ENCODE assay signal across 8 mouse cellular contexts in the genomic region with DNA sequence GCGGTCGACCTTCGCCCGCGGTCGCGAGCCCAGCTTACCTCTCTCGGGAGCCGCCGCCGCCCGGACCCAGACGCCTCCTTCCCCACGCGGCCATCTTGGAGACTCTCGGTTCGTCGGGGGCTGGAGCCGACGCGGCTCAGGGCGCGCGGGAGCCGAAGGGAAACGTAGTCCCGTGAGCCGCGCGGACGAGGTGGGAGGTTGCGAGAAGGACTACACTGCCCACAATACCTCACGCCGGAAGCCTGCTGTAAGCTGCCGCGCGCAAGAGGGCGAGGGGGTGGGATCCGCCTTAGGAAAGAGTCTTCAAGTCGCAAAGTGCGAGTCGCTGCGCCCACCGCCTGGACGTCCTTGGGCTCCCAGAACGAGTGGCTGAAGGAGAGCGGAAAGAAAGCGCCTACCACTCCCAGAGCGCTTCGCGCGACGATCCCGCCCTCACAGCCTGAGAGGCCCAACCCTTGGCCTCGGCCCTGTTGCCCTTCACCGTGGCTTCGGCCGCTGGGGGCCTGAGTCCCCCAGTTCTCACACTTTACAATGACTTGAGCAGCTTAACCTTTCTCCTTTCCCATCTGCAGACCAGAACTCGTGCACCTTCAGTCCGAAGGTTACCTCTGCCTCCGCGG. TPM values are rescaled to one million over a fixed set of nuclear protein-coding genes. Genes with fewer than 3 reads are reported as not detected.
DNase-seq lines count a peak whose midpoint lies in the region; ATAC-seq and TF ChIP-seq lines count a peak whose summit lies in the region.

Gene Tmem11, minus strand, starts transcription at position 598 of the 620 bp plus-strand sequence.

- peaks cover 55% of the 10 kb centered on the region for H3K79me2 ChIP-seq in CH12.LX (replicated peaks; ENCODE audit: control insufficient read depth, extremely low read depth, insufficient read depth, poor library complexity, severe bottlenecking)

- no peak; a peak in 1 of 4 replicates for TF ChIP-seq CTCF in CH12.LX (conservative IDR thresholded peaks at IDR 0.05 in 1 of 2, IDR thresholded peaks at IDR 0.05 in 1 of 2; ENCODE audit: low read depth in 2 of 2, low read length in 2 of 2)

- H3K4me2 ChIP-seq in CH12.LX (ENCODE audit: insufficient read depth, low read depth, poor library complexity, severe bottlenecking), result peak within 1 kb of the TSS; percentile 86
- H3K4me2 ChIP-seq in forebrain, embryonic 11.5 days (ENCODE audit: low read depth, low read length, severe bottlenecking), result peak within 1 kb of the TSS; percentile 84
- peak within 1 kb of the TSS; percentile 83 for H3K4me2 ChIP-seq in heart, embryonic 16.5 days (ENCODE audit: low read depth, low read length)
- peak within 1 kb of the TSS; percentile 87 for H3K4me2 ChIP-seq in liver, embryonic 15.5 days
- peak within 1 kb of the TSS; percentile 70 for H3K4me2 ChIP-seq in neural tube, embryonic 12.5 days (replicated peaks)

- TF ChIP-seq EP300 in CH12.LX (IDR thresholded peaks at IDR 0.05; ENCODE audit: low read length), result no peak

- H3K36me3 ChIP-seq in CH12.LX (replicated peaks in 1 of 2; ENCODE audit: control insufficient read depth in 1 of 2, insufficient read depth in 1 of 2, low read length in 1 of 2), result peaks cover 15 to 57% of the 10 kb centered on the region in 2 experiments
- no peaks in the 10 kb centered on the region for H3K36me3 ChIP-seq in forebrain, embryonic 11.5 days (ENCODE audit: control insufficient read depth, insufficient read depth, low read length)
- H3K36me3 ChIP-seq in heart, embryonic 16.5 days (ENCODE audit: control insufficient read depth, insufficient read depth), result no peaks in the 10 kb centered on the region
- H3K36me3 ChIP-seq in liver, embryonic 15.5 days (replicated peaks), result 0 out of 2 replicates have a peak, but pooled peaks cover 3% of the 10 kb centered on the region
- no peaks in the 10 kb centered on the region; the same call in 1 of the 2 replicates for H3K36me3 ChIP-seq in neural tube, embryonic 12.5 days

- dilution Hi-C loops in CH12.LX (cut with MboI; ENCODE audit: extremely low pct_ligation_motif_present, extremely low pct_unique_long_range_greater_than_20kb, low sequenced_read_pairs), result no loop called here

- peak within 1 kb of the TSS; percentile 78 for H3K27ac ChIP-seq in CH12.LX (ENCODE audit: insufficient read depth, low read depth)
- peak within 1 kb of the TSS; percentile 93 for H3K27ac ChIP-seq in forebrain, embryonic 11.5 days (ENCODE audit: low read depth, low read length)
- peak within 1 kb of the TSS; percentile 99 for H3K27ac ChIP-seq in heart, embryonic 16.5 days (ENCODE audit: low read length)
- peak within 1 kb of the TSS; percentile 90 for H3K27ac ChIP-seq in liver, embryonic 15.5 days (replicated peaks)
- H3K27ac ChIP-seq in neural tube, embryonic 12.5 days, result peak within 1 kb of the TSS; percentile 68

- H3K9ac ChIP-seq in CH12.LX (ENCODE audit: insufficient read depth, low read depth), result peak within 1 kb of the TSS; percentile 92
- peak within 1 kb of the TSS; percentile 92 for H3K9ac ChIP-seq in forebrain, embryonic 11.5 days (ENCODE audit: low read length)
- H3K9ac ChIP-seq in heart, embryonic 16.5 days (ENCODE audit: low read length), result peak within 1 kb of the TSS; percentile 97
- H3K9ac ChIP-seq in liver, embryonic 15.5 days, result peak within 1 kb of the TSS; percentile 92
- H3K9ac ChIP-seq in neural tube, embryonic 12.5 days, result peak within 1 kb of the TSS; percentile 93

- H3K4me1 ChIP-seq in CH12.LX (ENCODE audit: control insufficient read depth in 1 of 2, insufficient read depth in 2 of 2), result peaks cover 25 to 52% of the 10 kb centered on the region in 2 experiments
- peaks cover 10% of the 10 kb centered on the region; the same call in 1 of the 2 replicates for H3K4me1 ChIP-seq in forebrain, embryonic 11.5 days (replicated peaks; ENCODE audit: control insufficient read depth, insufficient read depth, low read length)
- peaks cover 45% of the 10 kb centered on the region for H3K4me1 ChIP-seq in heart, embryonic 16.5 days (ENCODE audit: control insufficient read depth, insufficient read depth, low read length)
- peaks cover 59% of the 10 kb centered on the region for H3K4me1 ChIP-seq in liver, embryonic 15.5 days (replicated peaks)
- peaks cover 28% of the 10 kb centered on the region for H3K4me1 ChIP-seq in neural tube, embryonic 12.5 days

- WGBS in forebrain, embryonic 11.5 days, result under 1% methylated on average over 61 of the region's 62 CpGs
- under 1% methylated on average over 62 of the region's 62 CpGs for WGBS in heart, embryonic 16.5 days
- WGBS in liver, embryonic 15.5 days (ENCODE audit: insufficient replicate concordance), result under 1% methylated on average over 62 of the region's 62 CpGs
- WGBS in neural tube, embryonic 12.5 days, result under 1% methylated on average over 62 of the region's 62 CpGs

- peak; percentile 99 for ATAC-seq in forebrain, embryonic 11.5 days (replicated peaks; ENCODE audit: low FRiP score)
- ATAC-seq in heart, embryonic 16.5 days (replicated peaks; ENCODE audit: extremely low read depth, insufficient read depth, low FRiP score), result peak; percentile 98
- ATAC-seq in liver, embryonic 15.5 days (ENCODE audit: insufficient read depth), result peak; percentile 99
- ATAC-seq in neural tube, embryonic 12.5 days (ENCODE audit: low FRiP score, low read depth), result peak; percentile 99

- H3K27me3 ChIP-seq in CH12.LX (replicated peaks), result no peaks in the 10 kb centered on the region
- H3K27me3 ChIP-seq in forebrain, embryonic 11.5 days (ENCODE audit: control insufficient read depth, insufficient read depth, low read length), result no peaks in the 10 kb centered on the region
- H3K27me3 ChIP-seq in heart, embryonic 16.5 days (ENCODE audit: control insufficient read depth, insufficient read depth, low read length), result no peaks in the 10 kb centered on the region
- no peaks in the 10 kb centered on the region for H3K27me3 ChIP-seq in liver, embryonic 15.5 days
- H3K27me3 ChIP-seq in neural tube, embryonic 12.5 days (replicated peaks), result no peaks in the 10 kb centered on the region

- peak; percentile 85 for TF ChIP-seq POLR2A in CH12.LX (IDR thresholded peaks at IDR 0.05; ENCODE audit: low read depth, low read length)

- TF ChIP-seq RAD21 in CH12.LX (IDR thresholded peaks at IDR 0.05; ENCODE audit: low read depth, low read length), result no peak

- no peaks in the 10 kb centered on the region for H3K9me3 ChIP-seq in CH12.LX (replicated peaks; ENCODE audit: low read length)
- no peaks in the 10 kb centered on the region for H3K9me3 ChIP-seq in forebrain, embryonic 11.5 days (ENCODE audit: control insufficient read depth, low read length)
- no peaks in the 10 kb centered on the region for H3K9me3 ChIP-seq in heart, embryonic 16.5 days (replicated peaks; ENCODE audit: control insufficient read depth, low read length)
- no peaks in the 10 kb centered on the region for H3K9me3 ChIP-seq in liver, embryonic 15.5 days (replicated peaks)
- no peaks in the 10 kb centered on the region for H3K9me3 ChIP-seq in neural tube, embryonic 12.5 days

- in situ Hi-C loops in CH12.LX (cut with MboI; ENCODE audit: low pct_ligation_motif_present, low pct_unique_long_range_greater_than_20kb, low sequenced_read_pairs), result no loop called here

- peak; percentile 98 for DNase-seq in CH12.LX (ENCODE audit: extremely low read depth)
- peak; percentile 93 for DNase-seq in c-Kit-positive CD71-positive TER-119-negative erythroid progenitor cells, embryonic 14.5 days (ENCODE audit: low read depth)
- DNase-seq in forebrain, embryonic 11.5 days (ENCODE audit: low spot score), result peak; percentile 96
- DNase-seq in kidney, postnatal 36 days, result peak; percentile 95 to 98
- DNase-seq in telencephalon, adult 2 months (ENCODE audit: low read depth, low spot score), result peak; percentile 98

- peak within 1 kb of the TSS; percentile 69 to 100 (median 97) for H3K4me3 ChIP-seq in CH12.LX (replicated peaks in 1 of 3; ENCODE audit: low read depth in 2 of 3, low read length in 2 of 3, poor library complexity in 1 of 3)
- peak within 1 kb of the TSS; percentile 99 for H3K4me3 ChIP-seq in forebrain, embryonic 11.5 days (ENCODE audit: low read depth, low read length)
- H3K4me3 ChIP-seq in heart, embryonic 16.5 days (ENCODE audit: low read length), result peak within 1 kb of the TSS; percentile 97
- peak within 1 kb of the TSS; percentile 91 for H3K4me3 ChIP-seq in liver, embryonic 15.5 days (replicated peaks)
- H3K4me3 ChIP-seq in neural tube, embryonic 12.5 days, result peak within 1 kb of the TSS; percentile 99

TF ChIP-seq in CH12.LX, 34 proteins besides CTCF, POLR2A, EP300 and RAD21 (continues in another document):
- TF ChIP-seq MAZ (IDR thresholded peaks at IDR 0.05; ENCODE audit: low read depth, low read length) (peak; percentile 81; the same call in 1 of the 2 replicates), PAX5 (IDR thresholded peaks at IDR 0.05; ENCODE audit: low read length) (no peak), MAX (IDR thresholded peaks at IDR 0.05; ENCODE audit: low read length) (no peak; the same call in 1 of the 2 replicates), ETS1 (conservative IDR thresholded peaks at IDR 0.05; ENCODE audit: low read depth, low read length) (no peak), USF1 (IDR thresholded peaks at IDR 0.05; ENCODE audit: low read depth, low read length) (no peak), JUND (conservative IDR thresholded peaks at IDR 0.05; ENCODE audit: low read depth, low read length) (no peak), CHD2 (IDR thresholded peaks at IDR 0.05; ENCODE audit: low read length) (peak; percentile 60), ZC3H11A (IDR thresholded peaks at IDR 0.05; ENCODE audit: low read depth, low read length) (no peak), SMC3 (IDR thresholded peaks at IDR 0.05; ENCODE audit: low read depth, low read length) (no peak), USF2 (conservative IDR thresholded peaks at IDR 0.05; ENCODE audit: low read depth, low read length) (no peak), CHD1 (IDR thresholded peaks at IDR 0.05; ENCODE audit: low read depth, low read length) (0 out of 2 replicates have a peak, but pooled peaks have one; percentile 59), JUN (IDR thresholded peaks at IDR 0.05; ENCODE audit: insufficient read depth, low read depth, low read length) (no peak), ELF1 (IDR thresholded peaks at IDR 0.05; ENCODE audit: low read depth, low read length) (peak; percentile 87), POLR2AphosphoS2 (IDR thresholded peaks at IDR 0.05; ENCODE audit: low read depth, low read length) (peak; percentile 84; the same call in 1 of the 2 replicates), ZNF384 (IDR thresholded peaks at IDR 0.05; ENCODE audit: low read depth, low read length) (no peak)

RNA-seq across cellular contexts. Expression of gene Tmem11, which starts in this region (rescaled TPM):
- total RNA-seq in CH12.LX (2012; rRNA removed), result 83.0 and 83.6 TPM in 2 replicates
- total RNA-seq in CH12.LX (2014; rRNA removed), result 62.8 and 71.1 TPM in 2 replicates
- 112 and 117 TPM in 2 replicates for polyA plus RNA-seq in CH12.LX (2012; ENCODE audit: insufficient read length, low read depth)
- polyA plus RNA-seq in forebrain, embryonic 11.5 days (2014; fragmentation: Nextera tagmentation; extraction: Ambion mirVana), result 59.8 and 70.9 TPM in 2 replicates
- 68.2 and 68.4 TPM in 2 replicates for polyA plus RNA-seq in heart, embryonic 16.5 days (2015; fragmentation: Nextera tagmentation; extraction: Ambion mirVana)
- polyA plus RNA-seq in liver, embryonic 15.5 days (2015; fragmentation: Nextera tagmentation; extraction: Ambion mirVana), result 26.7 and 28.7 TPM in 2 replicates
- polyA plus RNA-seq in neural tube, embryonic 12.5 days (2016; fragmentation: Nextera tagmentation; extraction: Ambion mirVana), result 52.3 and 53.0 TPM in 2 replicates

Comparison
In these comparisons a context has a peak if more than half of its experiments do, and no peak if none do; other contexts are left out.
1. Peak in every context shown above with its lines: DNase-seq, ATAC-seq, H3K4me3 ChIP-seq and H3K27ac ChIP-seq.